Mouse (Mus musculus) kidney, embryonic 14.5 days (tissue): ENCODE measurements around the gene Rccd1. TPM values are rescaled to one million over a fixed set of nuclear protein-coding genes. Genes with fewer than 3 reads are reported as not detected.

ENCODE experiments used
- ATAC-seq: fragments of 200-750 bp; cut with Nextera tagmentation; 2 replicates; pipeline ENCODE4 v1.8.0; 2017; ENCODE audit warnings: moderate number of reproducible peaks, mild to moderate bottlenecking, moderate TSS enrichment, moderate library complexity; ENCODE audit not compliant: low FRiP score, low TSS enrichment
- H3K27ac ChIP-seq: fragments of 300-500 bp; sonication (generic); 2 replicates; pipeline ENCODE4 v1.5.1; 2014; ENCODE audit warnings: low read depth, mild to moderate bottlenecking, low read length, moderate library complexity, mixed read lengths
- H3K27me3 ChIP-seq: fragments of 300-500 bp; sonication (generic); 2 replicates; pipeline ENCODE4 v1.6.1; 2014; ENCODE audit warnings: mild to moderate bottlenecking, low read length; ENCODE audit not compliant: control insufficient read depth, insufficient read depth
- H3K36me3 ChIP-seq: fragments of 300-500 bp; sonication (generic); 2 replicates; pipeline ENCODE4 v1.6.1; 2014; ENCODE audit warnings: low read length, mixed read lengths; ENCODE audit not compliant: control insufficient read depth, insufficient read depth
- H3K4me1 ChIP-seq: fragments of 300-500 bp; sonication (generic); 2 replicates; pipeline ENCODE4 v1.6.1; 2014; ENCODE audit warnings: low read length, mixed read lengths; ENCODE audit not compliant: control insufficient read depth, insufficient read depth
- H3K4me2 ChIP-seq: fragments of 300-500 bp; sonication (generic); replicated peaks from 2 replicates; pipeline ENCODE4 v1.6.1; 2014; ENCODE audit warnings: low read depth, mild to moderate bottlenecking, low read length
- H3K4me3 ChIP-seq: fragments of 300-500 bp; sonication (generic); 2 replicates; pipeline ENCODE4 v1.5.1; 2014; ENCODE audit warnings: mild to moderate bottlenecking, low read length
- H3K9ac ChIP-seq: fragments of 300-500 bp; sonication (generic); 2 replicates; pipeline ENCODE4 v1.6.1; 2014; ENCODE audit warnings: low read depth, mild to moderate bottlenecking, low read length, moderate library complexity
- H3K9me3 ChIP-seq: fragments of 300-500 bp; sonication (generic); 2 replicates; pipeline ENCODE4 v1.6.1; 2016; ENCODE audit warnings: low read length; ENCODE audit not compliant: control insufficient read depth
- WGBS: fragments of 180-500 bp; shearing (Covaris S2); extraction: QIAGEN DNeasy Blood & Tissue Kit; methylation state at CpG from one replicate; pipeline ENCODE4 v1.1.7; 2014; 5-methylcytosine and 5-hydroxymethylcytosine counted together
- polyA plus RNA-seq: library from polyadenylated mRNA; unstranded; fragments of >200 nt; fragmentation: Nextera tagmentation; extraction: Ambion mirVana; gene quantifications from 2 replicates; pipeline ENCODE4 v1.2.1, GENCODE M21; 2014

The Rccd1 gene
- polyA plus RNA-seq, 1 experiment from 2014 or later = 15.1 TPM

DNA sequence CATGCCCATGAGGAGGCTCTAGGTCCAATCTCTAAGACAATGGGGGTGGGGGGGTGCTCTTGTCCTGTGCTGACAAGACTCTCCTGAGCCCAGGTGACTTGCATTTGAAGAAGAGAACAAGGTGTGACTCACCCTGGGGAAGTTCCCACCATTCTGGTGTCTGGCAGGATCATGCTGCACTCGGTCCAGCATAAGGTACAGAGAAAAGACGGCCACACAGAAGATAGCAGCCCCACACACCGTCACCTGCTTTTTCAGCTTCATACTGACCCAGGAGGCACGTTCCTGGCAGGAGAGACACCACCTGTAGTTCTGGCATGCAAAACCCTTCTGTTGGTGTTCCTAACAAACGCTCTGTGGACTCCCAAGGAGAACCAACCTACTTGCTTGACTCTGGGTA lies 45.2 kb upstream of the Rccd1 start:
- Histone ChIP-seq H3K4me2 (peak overlapping the region; percentile 82), H3K27me3 (no peaks in the 10 kb centered on the region), H3K9me3 (no peaks in the 10 kb centered on the region), H3K36me3 (peaks cover 28% of the 10 kb centered on the region), H3K9ac (no peak overlapping the region; the same call in 1 of the 2 replicates), H3K27ac (no peak overlapping the region), H3K4me3 (peak overlapping the region; percentile 84; the same call in 1 of the 2 replicates), H3K4me1 (peaks cover 8% of the 10 kb centered on the region; the same call in 1 of the 2 replicates)
- no peak for ATAC-seq
- WGBS = 76% methylated on average over 5 of the region's 5 CpGs

DNA sequence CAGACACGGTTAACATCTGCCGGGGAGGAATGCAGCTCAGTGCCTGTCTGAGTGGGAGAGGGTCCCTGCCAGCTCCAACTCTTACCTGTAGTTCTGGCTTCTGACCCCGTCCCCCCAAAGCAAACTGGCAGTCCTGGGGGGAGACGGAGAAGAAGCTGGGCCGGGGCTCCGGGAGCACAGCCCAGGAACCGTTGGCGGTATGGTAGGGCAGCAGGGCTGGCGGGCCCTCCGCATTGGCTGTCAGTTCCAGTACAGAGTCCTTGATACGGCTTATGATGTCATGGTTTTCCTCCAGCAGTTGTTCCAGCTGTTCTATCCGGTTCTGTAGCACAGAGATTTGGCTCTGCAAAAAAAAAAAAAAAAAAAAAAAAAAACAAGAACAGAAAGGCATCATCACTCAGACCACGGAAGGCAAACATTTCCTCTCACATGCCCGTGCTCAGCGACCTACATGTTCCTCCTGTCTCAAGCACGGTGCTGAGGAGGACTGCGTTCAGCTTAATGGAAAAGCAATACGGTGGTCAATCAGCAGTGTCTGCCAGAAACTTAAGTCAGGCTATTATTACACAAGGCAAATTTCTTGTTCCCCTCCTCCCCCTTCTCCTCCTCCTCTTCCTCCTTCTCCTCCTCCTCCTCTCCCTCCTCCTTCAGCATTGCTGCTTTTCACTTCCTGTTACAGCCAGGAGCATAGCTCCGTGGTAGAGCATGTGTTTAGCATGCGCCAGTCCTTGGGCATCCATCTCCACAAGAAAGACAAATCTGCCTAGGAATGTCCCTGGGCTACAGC lies 44.6 kb upstream of the Rccd1 start:
- H3K4me3 ChIP-seq = no peak overlapping the region
- no peaks in the 10 kb centered on the region for H3K27me3 ChIP-seq
- no peaks in the 10 kb centered on the region for H3K9me3 ChIP-seq
- peaks cover 33% of the 10 kb centered on the region for H3K36me3 ChIP-seq
- ATAC-seq = no peak
- WGBS = 68% methylated on average over 20 of the region's 20 CpGs
- H3K4me2 ChIP-seq = no peak overlapping the region
- H3K9ac ChIP-seq = no peak overlapping the region; the same call in 1 of the 2 replicates
- no peak overlapping the region for H3K27ac ChIP-seq
- peaks cover 8% of the 10 kb centered on the region; the same call in 1 of the 2 replicates for H3K4me1 ChIP-seq

DNA sequence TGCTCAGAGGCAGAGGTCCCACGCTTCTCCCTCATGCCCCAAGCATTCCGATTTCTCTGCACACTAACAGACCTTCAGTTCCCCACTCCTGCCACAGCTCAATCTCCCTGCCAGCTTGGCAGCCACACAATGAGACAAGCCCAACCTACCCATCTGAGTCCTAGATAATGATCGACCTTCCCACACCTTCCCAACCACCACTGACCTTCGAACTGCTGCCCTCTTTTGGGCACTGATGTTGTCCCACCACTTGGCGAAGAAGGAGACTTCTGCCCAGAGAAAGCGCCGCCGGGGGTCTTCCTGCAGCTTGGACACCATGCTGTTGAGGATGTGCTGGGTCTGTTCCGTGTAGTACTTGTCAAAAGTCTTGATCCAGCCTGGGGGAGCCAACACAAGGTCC lies 43.8 kb upstream of the Rccd1 start:
- WGBS = 88% methylated on average over 9 of the region's 9 CpGs
- Histone ChIP-seq H3K27me3 (no peaks in the 10 kb centered on the region), H3K27ac (no peak overlapping the region), H3K4me3 (no peak overlapping the region), H3K36me3 (peaks cover 41% of the 10 kb centered on the region), H3K4me1 (peaks cover 8% of the 10 kb centered on the region; the same call in 1 of the 2 replicates), H3K9me3 (no peaks in the 10 kb centered on the region), H3K9ac (no peak overlapping the region), H3K4me2 (no peak overlapping the region)
- ATAC-seq = no peak

DNA sequence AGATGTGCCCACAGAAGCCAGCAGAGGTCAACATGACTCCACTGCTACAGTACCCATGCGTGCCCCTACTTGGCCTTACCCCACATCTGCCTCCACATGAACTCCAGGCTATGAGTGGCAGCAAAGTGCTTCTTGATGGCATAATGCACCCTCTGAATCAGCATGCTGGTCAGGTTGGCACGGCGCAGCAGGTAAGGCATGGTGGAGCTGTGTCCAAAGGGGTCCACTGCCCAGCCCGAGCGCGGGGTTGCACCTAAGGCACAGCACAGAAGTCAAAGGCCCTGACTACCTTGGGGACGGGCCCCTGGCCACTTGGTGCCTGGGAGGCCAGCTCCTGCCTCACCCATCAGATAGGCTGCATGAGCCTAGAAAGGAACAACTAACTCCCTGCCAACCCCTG lies 43.0 kb upstream of the Rccd1 start:
- H3K4me2 ChIP-seq = no peak overlapping the region
- peaks cover 8% of the 10 kb centered on the region; the same call in 1 of the 2 replicates for H3K4me1 ChIP-seq
- H3K27ac ChIP-seq = no peak overlapping the region
- no peak overlapping the region for H3K9ac ChIP-seq
- H3K36me3 ChIP-seq = peaks cover 49% of the 10 kb centered on the region
- H3K4me3 ChIP-seq = no peak overlapping the region
- 97% methylated on average over 7 of the region's 7 CpGs for WGBS
- H3K27me3 ChIP-seq = no peaks in the 10 kb centered on the region
- ATAC-seq = no peak
- no peaks in the 10 kb centered on the region for H3K9me3 ChIP-seq

DNA sequence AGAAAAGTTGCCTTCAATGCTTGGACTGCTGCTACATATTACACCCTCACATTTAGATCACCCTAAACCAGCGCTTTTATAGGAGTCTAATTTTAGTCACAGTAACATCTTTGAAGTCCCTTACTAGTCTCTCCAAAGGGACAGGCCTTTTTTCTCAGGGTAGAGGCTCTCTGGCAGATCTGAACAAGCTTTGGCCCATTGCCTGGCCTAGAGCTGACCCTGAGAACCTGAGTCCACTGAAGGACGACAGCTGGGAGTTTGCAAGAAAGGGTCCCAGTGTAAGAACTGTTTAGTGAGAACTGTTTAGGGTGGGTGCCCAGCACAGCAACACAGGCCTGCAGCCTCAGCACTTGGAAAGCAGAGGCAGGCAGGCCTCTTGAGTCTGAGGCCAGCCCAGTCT lies 41.5 kb upstream of the Rccd1 start:
- Histone ChIP-seq H3K9ac (no peak overlapping the region), H3K9me3 (no peaks in the 10 kb centered on the region), H3K27me3 (no peaks in the 10 kb centered on the region), H3K4me3 (no peak overlapping the region), H3K4me1 (peaks cover 8% of the 10 kb centered on the region; the same call in 1 of the 2 replicates), H3K4me2 (no peak overlapping the region), H3K27ac (no peak overlapping the region), H3K36me3 (peaks cover 64% of the 10 kb centered on the region)
- 64% methylated on average over 2 of the region's 2 CpGs for WGBS
- ATAC-seq = no peak

DNA sequence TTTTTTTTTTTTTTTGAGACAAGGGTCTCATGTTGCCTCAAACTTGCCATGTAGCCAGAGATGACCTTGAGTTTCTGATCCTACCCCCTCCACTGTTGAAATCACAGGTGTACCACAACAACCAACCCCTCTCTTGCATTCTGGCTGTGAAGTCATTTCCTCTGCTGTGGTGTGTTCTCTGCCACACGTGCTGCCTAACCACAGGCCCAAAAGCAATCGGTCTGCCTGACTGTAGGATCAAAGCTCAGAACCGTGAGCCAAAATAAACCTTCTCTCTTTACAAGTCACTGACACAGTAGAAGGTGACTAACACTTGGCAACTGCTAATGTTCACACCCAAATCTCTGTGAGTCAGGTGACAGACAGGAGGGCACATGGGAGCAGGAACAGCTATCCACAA lies 36.2 kb upstream of the Rccd1 start:
- Histone ChIP-seq H3K27ac (no peak overlapping the region), H3K9ac (no peak overlapping the region), H3K4me1 (no peaks in the 10 kb centered on the region), H3K4me2 (no peak overlapping the region), H3K27me3 (no peaks in the 10 kb centered on the region), H3K9me3 (no peaks in the 10 kb centered on the region), H3K36me3 (peaks cover 83% of the 10 kb centered on the region), H3K4me3 (no peak overlapping the region)
- ATAC-seq = no peak
- 47% methylated on average over 3 of the region's 3 CpGs for WGBS

DNA sequence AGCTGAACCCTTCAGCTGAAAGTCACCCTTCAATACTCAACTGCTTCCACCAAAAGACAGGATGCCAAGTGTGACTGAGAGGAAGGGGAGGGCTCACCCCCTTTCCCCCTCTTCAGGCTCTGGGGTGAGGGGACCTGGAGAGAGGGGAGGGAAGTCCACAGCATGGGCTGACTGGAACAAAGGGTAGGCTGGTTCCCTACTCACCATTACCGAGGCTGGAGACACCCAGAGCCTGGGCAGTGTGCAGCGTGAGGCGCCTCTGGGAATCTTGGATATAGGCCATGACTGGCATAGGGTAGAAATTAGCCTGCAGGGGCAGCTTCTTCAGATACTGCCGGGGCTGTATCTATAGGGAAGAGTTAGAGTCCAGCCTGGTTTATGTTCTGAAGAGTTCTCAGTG lies 33.8 kb upstream of the Rccd1 start:
- H3K4me2 ChIP-seq = no peak overlapping the region
- ATAC-seq = no peak
- H3K9ac ChIP-seq = no peak overlapping the region
- H3K27ac ChIP-seq = no peak overlapping the region
- no peak overlapping the region for H3K4me3 ChIP-seq
- no peaks in the 10 kb centered on the region for H3K4me1 ChIP-seq
- 78% methylated on average over 4 of the region's 4 CpGs for WGBS
- no peaks in the 10 kb centered on the region for H3K9me3 ChIP-seq
- peaks cover 79% of the 10 kb centered on the region for H3K36me3 ChIP-seq
- no peaks in the 10 kb centered on the region for H3K27me3 ChIP-seq

DNA sequence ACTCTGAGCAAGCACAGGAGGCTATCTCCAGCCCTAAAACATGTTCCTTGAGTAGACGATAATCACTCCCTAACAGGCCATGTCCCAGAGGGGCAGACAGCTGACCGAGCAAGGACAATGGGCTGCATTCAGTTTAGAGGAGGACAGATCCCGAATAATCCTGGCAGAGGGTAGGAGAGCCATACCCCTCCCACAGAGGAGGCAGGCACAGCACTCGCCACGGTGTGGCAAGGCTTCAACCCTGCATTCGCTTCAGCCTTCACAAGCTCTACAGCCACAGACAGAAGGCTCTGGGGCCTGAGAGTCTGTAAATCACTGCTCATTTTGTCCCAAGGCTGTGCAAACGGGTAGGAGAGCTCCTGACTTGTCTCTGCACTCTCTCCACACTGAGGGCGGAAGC lies 32.9 kb upstream of the Rccd1 start:
- Histone ChIP-seq H3K9ac (no peak overlapping the region), H3K4me1 (no peaks in the 10 kb centered on the region), H3K27me3 (no peaks in the 10 kb centered on the region), H3K4me2 (no peak overlapping the region), H3K27ac (0 out of 2 replicates have a peak overlapping the region, but pooled peaks have one; percentile 17), H3K9me3 (no peaks in the 10 kb centered on the region), H3K36me3 (peaks cover 78% of the 10 kb centered on the region), H3K4me3 (no peak overlapping the region)
- ATAC-seq = no peak
- 60% methylated on average over 8 of the region's 8 CpGs for WGBS

DNA sequence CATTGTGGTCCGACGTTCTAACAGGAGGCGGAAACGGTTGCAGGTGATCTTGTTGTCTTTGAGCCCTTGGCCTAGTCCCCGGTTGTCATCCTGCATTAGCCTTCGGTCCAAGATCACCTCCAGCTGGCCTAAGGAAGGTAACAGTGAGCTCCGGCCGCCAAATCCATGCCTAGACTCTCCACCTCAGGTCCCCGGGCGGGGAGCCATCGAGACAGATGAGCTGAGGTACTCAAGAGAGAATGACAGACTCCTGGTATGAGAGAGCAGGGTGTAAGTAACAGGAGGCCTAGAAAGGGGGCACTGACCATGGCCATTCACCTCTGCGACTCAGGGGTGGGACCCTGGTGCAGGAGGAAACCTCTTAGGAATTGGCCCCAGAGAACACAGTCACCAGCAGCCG lies 32.1 kb upstream of the Rccd1 start:
- WGBS = 89% methylated on average over 13 of the region's 13 CpGs
- H3K4me3 ChIP-seq = no peak overlapping the region
- no peaks in the 10 kb centered on the region for H3K27me3 ChIP-seq
- H3K9me3 ChIP-seq = no peaks in the 10 kb centered on the region
- H3K9ac ChIP-seq = 0 out of 2 replicates have a peak overlapping the region, but pooled peaks have one; percentile 7
- H3K27ac ChIP-seq = no peak overlapping the region
- ATAC-seq = no peak
- no peaks in the 10 kb centered on the region for H3K4me1 ChIP-seq
- peaks cover 76% of the 10 kb centered on the region for H3K36me3 ChIP-seq
- H3K4me2 ChIP-seq = no peak overlapping the region
